Mouse (Mus musculus) lung, embryonic 15.5 days (tissue): ENCODE results near the gene Selenoo. TPM values are rescaled to one million over a fixed set of nuclear protein-coding genes. Genes with fewer than 3 reads are reported as not detected.

ENCODE experiments used
- ATAC-seq: fragments of 200-750 bp; cut with Nextera tagmentation; 2 replicates; pipeline ENCODE4 v1.8.0; 2017; ENCODE audit warnings: moderate number of reproducible peaks, borderline replicate concordance; ENCODE audit not compliant: low FRiP score, low TSS enrichment; ENCODE audit errors: extremely low read depth
- H3K27ac ChIP-seq: fragments of 300-500 bp; sonication (generic); 2 replicates; pipeline ENCODE4 v1.5.1; 2015; ENCODE audit warnings: moderate library complexity, mild to moderate bottlenecking, inconsistent platforms
- H3K27me3 ChIP-seq: fragments of 300-500 bp; sonication (generic); 2 replicates; pipeline ENCODE4 v1.6.1; 2015; ENCODE audit warnings: inconsistent platforms
- H3K36me3 ChIP-seq: fragments of 300-500 bp; sonication (generic); 2 replicates; pipeline ENCODE4 v1.6.1; 2015; ENCODE audit warnings: inconsistent platforms
- H3K4me1 ChIP-seq: fragments of 300-500 bp; sonication (generic); 2 replicates; pipeline ENCODE4 v1.6.1; 2015; ENCODE audit warnings: inconsistent platforms
- H3K4me2 ChIP-seq: fragments of 300-500 bp; sonication (generic); 2 replicates; pipeline ENCODE4 v1.6.1; 2015; ENCODE audit warnings: inconsistent platforms, mild to moderate bottlenecking, moderate library complexity
- H3K4me3 ChIP-seq: fragments of 300-500 bp; sonication (generic); 2 replicates; pipeline ENCODE4 v1.5.1; 2015; ENCODE audit warnings: mild to moderate bottlenecking, inconsistent platforms
- H3K9ac ChIP-seq: fragments of 300-500 bp; sonication (generic); 2 replicates; pipeline ENCODE4 v1.6.1; 2015; ENCODE audit warnings: inconsistent platforms
- H3K9me3 ChIP-seq: fragments of 300-500 bp; sonication (generic); 2 replicates; pipeline ENCODE4 v1.6.1; 2016; ENCODE audit warnings: inconsistent platforms
- WGBS: fragments of 180-500 bp; shearing (Covaris S2); methylation state at CpG from one replicate; pipeline ENCODE4 v1.1.7; 2015; 5-methylcytosine and 5-hydroxymethylcytosine counted together
- polyA plus RNA-seq: library from polyadenylated mRNA; unstranded; fragments of >200 nt; fragmentation: Nextera tagmentation; extraction: Ambion mirVana; gene quantifications from 2 replicates; pipeline ENCODE4 v1.2.1, GENCODE M21; 2015

Selenoo gene
- polyA plus RNA-seq, 1 experiment from 2014 or later = 17.6 TPM

DNA sequence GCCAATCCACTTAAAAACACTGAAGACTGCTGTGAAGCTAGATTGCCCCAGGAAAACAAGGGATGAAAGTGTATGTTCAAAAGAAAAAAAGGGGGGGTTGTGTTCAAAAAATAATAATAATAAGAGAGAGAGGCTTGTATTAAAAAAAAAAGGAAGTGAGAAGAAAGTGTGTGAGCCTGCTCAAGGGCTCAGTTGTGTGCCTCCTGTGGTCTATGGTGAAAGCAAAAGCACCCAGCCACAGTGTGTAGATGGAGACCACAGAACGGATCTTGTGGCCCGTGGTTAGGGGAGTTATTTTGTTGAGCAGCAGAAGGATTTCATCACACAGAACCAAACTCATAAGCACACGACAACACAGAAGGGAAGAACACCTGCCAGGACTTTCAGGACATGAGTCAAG lies 42.4 kb downstream of the Selenoo start:
- Histone ChIP-seq H3K36me3 (no peaks in the 10 kb centered on the region), H3K4me1 (peaks cover 16% of the 10 kb centered on the region), H3K4me3 (no peak overlapping the region), H3K27me3 (no peaks in the 10 kb centered on the region), H3K4me2 (no peak overlapping the region), H3K27ac (no peak overlapping the region), H3K9ac (no peak overlapping the region), H3K9me3 (no peaks in the 10 kb centered on the region)
- 79% methylated on average over 3 of the region's 3 CpGs for WGBS
- no peak for ATAC-seq

DNA sequence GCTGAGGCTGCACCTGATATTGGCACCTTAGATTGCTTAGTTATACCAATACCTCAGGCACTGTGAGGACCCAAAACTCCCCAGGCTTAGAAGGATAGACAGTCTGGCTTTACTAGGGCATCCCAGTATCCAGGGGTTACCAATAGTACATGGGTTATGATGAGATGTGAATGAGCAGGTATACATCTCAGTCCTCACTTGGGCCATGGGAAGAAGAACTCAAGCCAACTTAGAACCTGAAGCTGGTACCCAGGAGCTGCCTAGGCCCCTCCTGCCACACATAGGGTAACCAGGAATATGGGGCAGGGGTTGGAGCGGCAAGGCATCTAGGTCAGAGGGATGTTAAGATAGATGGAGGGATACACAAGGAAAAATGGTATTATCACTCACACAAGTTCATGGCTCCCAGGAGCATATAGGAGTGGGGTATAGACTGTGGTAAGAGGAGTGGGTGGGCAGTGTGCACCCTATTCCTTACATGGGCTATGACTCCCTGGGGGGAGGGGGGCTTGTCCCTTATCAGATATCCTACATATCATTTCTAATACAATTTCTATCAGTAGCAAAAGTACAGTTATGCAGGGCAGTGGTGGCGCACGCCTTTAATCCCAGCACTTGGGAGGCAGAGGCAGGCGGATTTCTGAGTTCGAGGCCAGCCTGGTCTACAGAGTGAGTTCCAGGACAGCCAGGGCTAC lies 47.7 kb downstream of the Selenoo start:
- no peaks in the 10 kb centered on the region for H3K9me3 ChIP-seq
- peaks cover 32% of the 10 kb centered on the region for H3K27me3 ChIP-seq
- no peak for ATAC-seq
- no peak overlapping the region for H3K4me3 ChIP-seq
- H3K36me3 ChIP-seq = no peaks in the 10 kb centered on the region
- no peak overlapping the region for H3K9ac ChIP-seq
- no peak overlapping the region for H3K4me2 ChIP-seq
- H3K27ac ChIP-seq = no peak overlapping the region
- 92% methylated on average over 5 of the region's 5 CpGs for WGBS
- H3K4me1 ChIP-seq = peaks cover 20% of the 10 kb centered on the region

DNA sequence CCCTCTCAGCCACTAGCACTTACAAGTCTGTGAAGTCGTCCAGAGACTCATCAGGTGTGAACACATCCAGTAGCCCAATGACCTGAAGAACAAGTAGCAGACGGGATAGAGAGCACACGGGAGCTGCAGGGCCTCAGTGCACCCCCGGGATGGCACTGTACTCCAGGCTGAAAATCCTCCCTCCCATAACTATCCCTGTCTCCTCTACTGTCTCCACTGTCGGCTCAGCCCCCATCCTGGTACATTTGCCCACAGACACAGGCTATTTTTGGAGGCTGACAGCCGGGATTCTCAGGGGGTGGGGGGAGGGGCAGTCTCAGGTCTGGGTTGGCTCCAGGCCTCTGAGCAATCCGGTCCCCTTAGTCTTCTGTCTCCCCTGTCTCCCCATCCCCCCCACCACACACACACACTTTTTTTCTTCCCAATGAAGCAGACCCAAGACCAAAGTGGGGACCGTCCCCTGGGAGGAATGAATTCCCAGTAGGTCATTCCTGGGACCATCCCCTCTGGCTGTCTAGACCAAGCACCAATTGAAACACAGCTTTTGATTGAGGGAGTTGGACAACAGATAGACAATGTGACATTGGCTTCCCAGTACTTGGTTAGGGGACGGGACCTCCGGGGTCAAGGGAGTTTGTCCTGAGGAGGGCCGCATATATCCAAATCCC lies 48.6 kb downstream of the Selenoo start:
- Histone ChIP-seq H3K27me3 (peaks cover 39% of the 10 kb centered on the region), H3K4me3 (no peak overlapping the region), H3K9me3 (no peaks in the 10 kb centered on the region), H3K9ac (no peak overlapping the region), H3K4me1 (peaks cover 21% of the 10 kb centered on the region), H3K36me3 (no peaks in the 10 kb centered on the region), H3K4me2 (no peak overlapping the region), H3K27ac (no peak overlapping the region)
- WGBS = 67% methylated on average over 11 of the region's 11 CpGs
- ATAC-seq = no peak

DNA sequence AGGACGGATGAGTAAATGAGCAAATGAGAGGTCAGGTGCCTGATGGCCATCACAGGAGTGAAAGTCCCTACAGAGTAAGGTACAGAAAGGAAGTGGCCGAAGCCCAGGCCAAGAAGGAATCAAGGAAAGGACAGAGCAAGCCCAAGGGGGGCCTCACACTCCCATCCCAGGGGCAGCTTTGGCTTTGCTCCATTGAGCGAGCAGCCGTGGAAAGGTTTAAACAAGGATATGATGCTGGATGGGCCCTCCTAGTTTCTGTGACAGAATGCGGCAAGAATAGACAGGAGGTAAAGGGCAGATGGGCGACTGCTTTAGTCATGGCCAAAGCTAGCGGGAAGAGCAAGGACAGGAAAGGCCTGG lies 49.1 kb downstream of the Selenoo start:
- ATAC-seq = no peak
- Histone ChIP-seq H3K4me2 (no peak overlapping the region), H3K9me3 (no peaks in the 10 kb centered on the region), H3K9ac (no peak overlapping the region), H3K4me3 (no peak overlapping the region), H3K4me1 (peaks cover 21% of the 10 kb centered on the region), H3K36me3 (no peaks in the 10 kb centered on the region), H3K27ac (no peak overlapping the region), H3K27me3 (peaks cover 42% of the 10 kb centered on the region)
- WGBS = 82% methylated on average over 7 of the region's 7 CpGs

DNA sequence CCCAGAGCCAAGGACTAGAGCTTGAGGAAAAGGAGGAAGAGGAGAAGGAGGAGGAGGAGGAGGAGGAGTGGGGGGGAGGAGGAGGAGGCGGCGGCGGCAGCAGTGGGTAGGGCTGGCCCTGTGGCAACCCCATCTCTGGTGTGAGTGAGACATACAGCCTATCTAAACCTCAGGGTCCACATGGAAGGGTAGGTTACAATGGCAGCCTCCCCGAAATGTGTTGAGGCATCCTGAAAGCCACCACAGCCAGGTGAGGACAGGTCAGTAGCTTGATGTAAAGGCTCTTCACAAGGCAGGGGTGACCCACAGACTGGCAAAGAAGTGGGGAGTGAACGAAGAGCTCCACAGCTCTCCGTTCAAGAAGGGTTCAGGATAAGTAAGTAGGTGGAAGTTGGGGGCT lies 49.6 kb downstream of the Selenoo start:
- H3K27ac ChIP-seq = no peak overlapping the region
- H3K4me2 ChIP-seq = no peak overlapping the region
- no peaks in the 10 kb centered on the region for H3K9me3 ChIP-seq
- no peak for ATAC-seq
- H3K9ac ChIP-seq = no peak overlapping the region
- H3K27me3 ChIP-seq = peaks cover 42% of the 10 kb centered on the region
- no peak overlapping the region for H3K4me3 ChIP-seq
- peaks cover 21% of the 10 kb centered on the region for H3K4me1 ChIP-seq
- no peaks in the 10 kb centered on the region for H3K36me3 ChIP-seq
- 92% methylated on average over 6 of the region's 6 CpGs for WGBS

DNA sequence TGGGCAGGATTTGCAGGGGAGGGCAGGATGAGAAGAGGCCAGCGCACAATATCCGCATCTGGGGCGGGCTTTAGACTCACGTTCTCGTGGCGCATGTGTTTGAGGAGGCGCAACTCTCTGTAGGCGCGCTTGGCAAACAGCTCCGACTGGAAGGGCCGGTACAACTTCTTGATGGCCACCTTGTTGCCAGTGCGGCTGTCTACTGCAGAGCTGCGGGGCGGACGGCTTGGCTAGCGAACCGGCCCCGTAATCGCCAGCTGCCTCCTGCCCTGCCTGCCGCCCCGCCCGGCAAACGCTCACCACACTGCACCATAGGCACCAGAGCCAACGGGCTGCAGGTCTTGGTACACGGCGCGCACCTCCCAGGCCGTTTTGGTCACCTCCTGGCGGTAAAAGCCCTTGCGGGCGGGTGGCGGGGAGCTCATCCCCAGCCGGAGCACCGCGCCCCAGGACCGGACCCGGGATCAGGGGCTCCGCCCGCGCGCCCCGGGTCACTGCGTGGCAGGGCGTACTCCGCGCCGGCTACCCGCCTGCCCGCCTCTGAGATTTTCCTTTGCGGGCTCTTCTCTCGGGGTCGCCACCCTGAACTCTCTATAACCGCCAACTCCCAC lies 51.3 kb downstream of the Selenoo start:
- H3K4me2 ChIP-seq = peak overlapping the region; percentile 89
- 0 out of 2 replicates have a peak overlapping the region, but pooled peaks have one; percentile 13 for H3K27ac ChIP-seq
- under 1% methylated on average over 53 of the region's 53 CpGs for WGBS
- H3K9me3 ChIP-seq = no peaks in the 10 kb centered on the region
- no peaks in the 10 kb centered on the region for H3K36me3 ChIP-seq
- H3K4me1 ChIP-seq = peaks cover 21% of the 10 kb centered on the region
- ATAC-seq = peak; percentile 35; the same call in 1 of the 2 replicates
- peaks cover 46% of the 10 kb centered on the region for H3K27me3 ChIP-seq
- peak overlapping the region; percentile 43 for H3K9ac ChIP-seq
- H3K4me3 ChIP-seq = peak overlapping the region; percentile 55

DNA sequence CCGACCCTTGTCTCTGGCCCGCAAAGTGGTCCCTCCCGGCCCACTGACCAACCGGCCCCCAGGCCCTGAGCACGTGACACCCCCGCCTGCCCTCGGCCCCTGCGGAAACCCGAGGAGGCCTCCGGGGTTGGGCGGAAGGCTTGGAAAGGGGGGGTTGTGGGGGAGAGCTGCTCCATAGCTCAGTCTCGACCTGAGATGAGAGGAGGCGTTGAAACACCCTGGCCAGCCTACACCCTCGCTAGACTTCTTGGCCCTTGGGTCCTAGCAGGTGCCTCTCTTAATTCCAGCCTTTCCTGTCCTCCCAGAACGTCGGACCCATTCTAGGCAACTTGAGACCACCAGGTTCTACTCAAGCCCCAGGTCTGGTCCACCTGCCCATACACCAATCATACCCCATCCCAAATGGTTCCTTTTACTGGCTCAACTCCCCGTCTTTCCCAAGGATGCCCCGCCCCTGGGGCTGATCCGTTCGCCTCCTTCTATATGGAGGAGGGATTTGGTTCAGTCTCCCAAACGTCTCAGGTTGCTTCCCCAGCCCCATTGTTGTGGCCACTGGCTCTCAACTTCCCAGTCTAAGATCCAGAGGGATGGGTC lies 51.9 kb downstream of the Selenoo start, which contains the start of gene Mapk12:
TSS of gene Mapk12 (minus strand) at position 45 of the 594 bp plus-strand sequence.
- H3K4me2 ChIP-seq = peak within 1 kb of the TSS; percentile 89
- H3K27ac ChIP-seq = 0 out of 2 replicates have a peak within 1 kb of the TSS, but pooled peaks have one; percentile 13

DNA sequence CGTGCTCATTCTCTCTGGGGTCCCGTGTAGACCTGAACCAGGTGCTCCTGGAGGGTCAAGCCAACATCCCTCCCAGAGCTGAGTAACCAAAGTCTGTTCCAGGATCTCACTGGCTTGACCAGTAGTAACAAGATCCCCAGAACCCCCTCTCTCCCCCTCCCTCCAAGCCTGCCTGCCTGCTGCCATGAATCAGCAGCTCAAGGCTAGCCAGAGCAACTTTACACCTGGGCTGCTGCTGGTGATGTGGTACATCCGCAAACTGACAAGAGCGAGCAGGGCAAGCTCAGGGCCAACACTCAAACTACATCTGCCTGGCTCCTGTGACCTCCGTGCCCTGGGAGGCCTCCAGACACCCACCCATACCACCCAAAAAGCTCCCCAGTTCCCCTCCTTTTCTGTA lies 52.6 kb downstream of the Selenoo start:
- no peaks in the 10 kb centered on the region for H3K9me3 ChIP-seq
- H3K36me3 ChIP-seq = no peaks in the 10 kb centered on the region
- H3K27me3 ChIP-seq = peaks cover 59% of the 10 kb centered on the region
- H3K4me3 ChIP-seq = peak overlapping the region; percentile 55; the same call in 1 of the 2 replicates
- no peak overlapping the region for H3K27ac ChIP-seq
- peaks cover 26% of the 10 kb centered on the region for H3K4me1 ChIP-seq
- ATAC-seq = no peak
- 16% methylated on average over 5 of the region's 5 CpGs for WGBS
- H3K9ac ChIP-seq = no peak overlapping the region
- peak overlapping the region; percentile 89; the same call in 1 of the 2 replicates for H3K4me2 ChIP-seq

More for the DNA sequence above, 51.9 kb downstream of the Selenoo start, which contains the start of gene Mapk12:
- Histone ChIP-seq H3K4me1 (peaks cover 21% of the 10 kb centered on the region), H3K9ac (peak within 1 kb of the TSS; percentile 43), H3K36me3 (no peaks in the 10 kb centered on the region), H3K9me3 (no peaks in the 10 kb centered on the region), H3K4me3 (peak within 1 kb of the TSS; percentile 55), H3K27me3 (peaks cover 53% of the 10 kb centered on the region)
- ATAC-seq = peak; percentile 61; the same call in 1 of the 2 replicates
- WGBS = under 1% methylated on average over 21 of the region's 21 CpGs

DNA sequence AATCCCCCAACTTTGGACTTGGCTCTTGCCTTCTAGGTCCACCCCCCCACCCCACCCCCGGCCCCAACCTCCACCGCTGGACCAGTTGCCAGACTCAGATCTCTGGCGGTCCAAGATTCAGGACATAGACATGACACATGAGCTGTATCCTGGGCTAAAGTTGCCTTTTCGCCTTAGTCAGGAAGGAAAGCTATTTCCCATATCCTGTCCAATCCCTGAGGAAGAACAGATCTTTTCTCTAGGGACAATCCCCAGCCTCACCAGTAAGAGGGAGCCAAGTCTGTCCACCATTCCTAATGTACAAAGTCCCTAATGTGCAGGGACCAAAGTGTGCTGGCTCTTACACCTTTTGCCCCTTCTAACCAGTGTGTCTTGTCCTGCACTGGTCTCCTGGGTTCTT lies 53.0 kb downstream of the Selenoo start:
- Histone ChIP-seq H3K27ac (no peak overlapping the region), H3K4me2 (0 out of 2 replicates have a peak overlapping the region, but pooled peaks have one; percentile 14), H3K9ac (no peak overlapping the region), H3K9me3 (no peaks in the 10 kb centered on the region), H3K27me3 (peaks cover 64% of the 10 kb centered on the region), H3K4me1 (peaks cover 31% of the 10 kb centered on the region), H3K36me3 (no peaks in the 10 kb centered on the region), H3K4me3 (no peak overlapping the region)
- 53% methylated on average over 4 of the region's 4 CpGs for WGBS
- ATAC-seq = no peak

DNA sequence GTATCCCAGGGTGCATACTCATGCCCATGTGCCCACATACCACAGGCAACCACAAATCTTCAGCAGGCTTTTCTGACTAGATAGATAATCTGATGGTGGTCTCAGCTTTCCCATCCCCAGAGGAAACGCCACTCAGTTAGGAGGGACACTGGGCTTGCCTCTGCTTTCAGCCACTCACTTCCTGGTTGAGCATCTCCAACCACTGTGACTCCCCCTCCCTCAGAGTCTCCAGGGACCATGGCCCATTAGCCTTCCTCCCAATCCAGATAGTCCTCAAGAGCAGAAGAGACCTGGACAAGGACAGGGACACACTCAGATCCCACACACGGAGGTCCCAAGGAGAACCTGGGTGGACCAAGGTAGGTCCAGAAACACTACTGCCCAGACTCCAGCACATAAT lies 54.2 kb downstream of the Selenoo start:
- Histone ChIP-seq H3K4me3 (no peak overlapping the region), H3K27me3 (peaks cover 76% of the 10 kb centered on the region), H3K9ac (no peak overlapping the region), H3K27ac (no peak overlapping the region), H3K9me3 (no peaks in the 10 kb centered on the region), H3K4me2 (no peak overlapping the region), H3K4me1 (peaks cover 41% of the 10 kb centered on the region), H3K36me3 (no peaks in the 10 kb centered on the region)
- WGBS = 57% methylated on average over 2 of the region's 2 CpGs
- ATAC-seq = no peak

DNA sequence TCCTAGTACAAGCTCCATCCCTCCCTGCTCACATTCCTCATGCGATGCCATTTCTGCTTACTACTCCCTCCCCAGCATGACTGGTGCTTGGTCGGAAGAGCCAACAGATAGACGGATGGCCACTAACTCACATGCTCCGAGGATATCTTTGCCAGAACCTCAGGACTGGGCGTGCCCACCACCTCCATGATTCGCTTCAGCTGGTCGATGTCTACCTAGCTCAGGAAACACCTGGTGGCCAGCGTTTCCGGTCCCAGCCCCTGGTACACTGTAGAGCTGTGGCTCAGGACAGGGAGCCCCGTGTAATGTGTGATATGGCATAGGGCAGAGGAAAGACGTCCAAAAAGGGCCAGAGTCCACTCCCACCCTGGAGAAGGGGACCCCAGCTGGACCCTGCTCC lies 56.1 kb downstream of the Selenoo start:
- 80% methylated on average over 11 of the region's 11 CpGs for WGBS
- H3K27ac ChIP-seq = no peak overlapping the region
- no peaks in the 10 kb centered on the region for H3K36me3 ChIP-seq
- no peak overlapping the region for H3K9ac ChIP-seq
- peaks cover 77% of the 10 kb centered on the region for H3K27me3 ChIP-seq
- no peak overlapping the region for H3K4me2 ChIP-seq
- no peaks in the 10 kb centered on the region for H3K9me3 ChIP-seq
- no peak for ATAC-seq
- no peak overlapping the region for H3K4me3 ChIP-seq
- peaks cover 54% of the 10 kb centered on the region for H3K4me1 ChIP-seq
